Mouse (Mus musculus) natural killer cell, adult 2 months (primary cell): ENCODE results near the gene Sat2.
"Not testable (repeated sequence)": the region's sequence is repeated elsewhere in the genome, so short reads cannot be mapped to it uniquely, and the experiment has no call there.

Source experiments
- DNase-seq, 2 experiments: peaks; one replicate each; pipeline ENCODE4 v3.0.0; 2022; ENCODE audit warnings: low spot score in 2 of 2

Gene Sat2

DNA sequence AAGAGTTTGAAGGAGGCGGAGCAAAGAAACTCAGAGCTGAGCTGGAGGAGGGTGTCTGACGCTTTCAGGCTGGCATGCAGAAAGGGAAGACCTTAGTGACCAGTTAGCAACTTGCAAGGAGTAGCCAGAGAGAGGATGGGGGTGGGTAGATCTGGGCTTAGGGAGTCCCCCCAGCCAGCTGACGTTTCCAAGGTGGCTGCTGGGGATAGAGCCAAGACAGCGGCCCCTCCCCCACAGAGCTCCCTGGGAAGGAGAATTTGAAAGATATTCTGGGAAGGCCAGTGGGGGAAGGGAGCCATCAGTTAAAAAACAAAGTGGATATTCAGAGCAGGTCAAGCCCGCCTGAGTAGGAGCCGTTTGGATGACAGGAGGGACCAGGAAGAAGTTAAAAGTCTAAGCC lies 21.7 kb upstream of the Sat2 start:
- DNase-seq: no peak

DNA sequence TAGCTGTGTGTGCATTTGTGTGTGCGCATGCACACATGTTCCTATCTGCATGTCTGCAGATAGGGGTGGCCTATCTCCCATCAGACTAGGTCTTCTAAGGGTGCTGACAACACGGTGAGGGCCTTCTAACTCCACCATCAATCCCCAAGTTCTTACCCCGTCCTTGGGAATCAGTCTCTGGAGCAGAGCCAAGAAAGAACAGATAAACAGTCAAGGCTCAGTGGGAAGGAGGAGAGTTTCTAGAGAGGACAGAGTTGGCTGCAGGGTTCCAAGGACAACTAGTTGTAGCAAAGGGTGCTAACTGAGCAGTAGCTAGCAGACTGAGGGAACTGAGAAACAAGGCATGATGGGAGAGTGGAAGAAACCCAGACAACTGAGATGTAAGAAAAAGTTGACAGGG lies 20.1 kb upstream of the Sat2 start:
- DNase-seq: no peak

DNA sequence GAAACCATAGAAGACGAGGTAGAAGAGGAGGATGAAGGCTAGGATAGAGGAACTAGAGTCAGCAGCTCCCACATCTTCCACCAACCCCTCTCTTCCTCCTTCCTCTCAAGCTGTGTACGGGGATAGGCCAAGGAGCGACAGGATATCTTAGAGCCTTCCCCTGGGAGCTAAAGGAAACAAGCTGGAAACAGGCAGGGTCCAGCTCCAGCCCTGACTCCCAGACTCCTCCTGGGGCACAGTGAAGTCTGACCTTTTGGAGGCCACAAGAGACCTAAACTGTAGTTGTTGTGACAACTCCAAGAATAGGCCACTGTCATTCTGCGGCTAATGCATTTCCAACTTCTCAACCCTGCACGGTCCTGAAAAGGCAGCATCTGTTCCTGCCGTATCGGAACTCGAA lies 18.3 kb upstream of the Sat2 start:
- DNase-seq: no peak

DNA sequence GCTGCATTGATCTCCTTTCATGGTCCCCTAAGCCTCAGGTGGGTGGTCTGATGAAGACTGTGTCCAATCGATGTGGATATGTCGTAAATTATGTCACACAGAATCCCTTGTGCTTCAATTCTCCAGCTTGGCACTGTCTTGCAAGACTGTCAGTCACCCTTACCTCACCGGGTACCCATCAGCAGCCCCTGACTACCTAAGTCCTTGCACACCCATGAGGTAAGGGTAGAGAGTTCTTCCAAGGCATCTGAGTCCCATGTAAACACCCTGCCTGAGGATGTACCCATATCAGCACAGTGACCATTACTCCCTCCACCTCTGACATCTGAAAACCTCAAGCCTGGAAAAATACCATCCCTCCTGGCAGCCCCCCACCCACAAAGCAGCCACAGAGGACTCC lies 17.5 kb upstream of the Sat2 start:
- no peak for DNase-seq

DNA sequence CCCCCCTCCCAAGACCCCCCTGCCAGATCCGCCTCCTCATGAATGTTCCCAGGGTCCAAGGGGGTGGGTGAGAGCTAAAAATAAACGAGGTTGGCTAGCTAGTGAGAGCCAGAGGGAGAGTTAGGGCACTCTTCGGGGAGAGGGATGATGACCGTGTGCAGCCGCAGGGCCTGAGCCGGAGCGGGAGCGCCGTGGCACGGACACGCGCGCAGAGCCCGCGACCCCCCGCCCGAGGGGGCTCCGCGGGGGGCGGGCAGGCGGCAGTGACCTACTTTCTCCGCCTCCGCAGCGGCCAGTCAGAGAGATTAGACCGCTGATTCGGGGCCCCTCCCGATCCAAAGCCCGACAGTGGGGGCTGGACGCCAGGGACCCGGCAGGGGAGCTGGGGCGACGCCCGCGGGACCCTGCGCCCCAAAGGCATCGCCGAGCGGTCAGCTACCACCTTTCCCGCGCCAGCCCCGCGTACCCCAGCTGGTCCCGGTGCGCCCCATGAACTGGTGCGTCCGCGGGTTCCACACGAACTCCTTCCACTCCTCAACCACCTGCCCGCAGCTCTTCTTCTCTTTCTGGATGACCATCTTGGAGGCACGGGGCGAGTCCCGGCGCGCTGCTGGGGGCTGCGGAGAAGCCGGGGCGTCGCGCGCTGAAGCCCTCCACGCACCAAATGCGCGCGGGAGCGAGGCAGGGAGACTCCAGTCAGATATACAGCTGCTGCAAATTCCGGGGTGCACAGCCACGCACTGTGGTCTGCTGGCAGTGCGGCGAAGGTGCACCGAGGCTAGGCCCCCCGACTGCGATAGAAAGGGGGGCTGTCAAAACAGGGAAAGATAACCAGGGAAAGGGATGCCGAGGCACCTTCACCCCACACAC lies 16.8 kb upstream of the Sat2 start:
- DNase-seq: no peak

DNA sequence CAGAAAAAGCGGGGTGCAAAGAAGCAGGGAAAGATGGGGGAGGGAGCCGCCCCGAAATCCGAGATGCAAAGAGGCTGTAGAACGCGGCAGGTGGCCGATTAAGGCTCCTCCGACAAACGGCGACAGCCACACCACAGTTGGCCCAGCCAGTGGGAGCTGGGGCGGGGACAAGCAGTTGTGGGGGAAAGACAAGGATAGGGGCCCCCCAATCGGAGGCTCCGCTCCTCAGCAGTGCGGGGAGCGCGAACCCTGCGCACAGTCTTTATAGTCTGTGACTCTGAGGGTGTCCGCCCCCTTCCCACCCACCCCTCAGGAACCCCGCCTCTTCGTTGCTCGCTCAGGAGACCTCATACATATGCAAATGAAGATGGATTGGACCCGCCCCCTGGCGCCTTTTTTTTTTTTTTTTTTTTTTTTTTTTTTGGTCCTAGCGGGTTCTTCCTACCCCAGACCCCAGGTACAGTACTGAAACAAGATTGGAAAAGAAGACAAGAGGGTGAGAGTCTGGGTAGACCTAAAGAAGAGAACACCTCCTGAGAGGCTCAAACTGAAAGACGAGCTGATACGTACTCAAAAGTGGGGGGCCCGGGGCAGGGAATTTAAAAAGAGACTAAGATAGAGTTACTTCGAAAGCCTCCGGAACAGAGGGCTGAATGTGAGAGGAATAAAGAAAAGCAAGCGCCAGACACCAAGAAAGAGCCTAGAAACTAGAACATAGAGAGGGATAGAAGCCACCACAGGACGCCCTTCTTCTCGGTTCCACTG lies 15.9 kb upstream of the Sat2 start, which contains the start of gene Atp1b2:
TSS of gene Atp1b2 (minus strand) at position 217 of the 765 bp plus-strand sequence.
- DNase-seq: peak in 1 of 2 experiments; percentile 46

DNA sequence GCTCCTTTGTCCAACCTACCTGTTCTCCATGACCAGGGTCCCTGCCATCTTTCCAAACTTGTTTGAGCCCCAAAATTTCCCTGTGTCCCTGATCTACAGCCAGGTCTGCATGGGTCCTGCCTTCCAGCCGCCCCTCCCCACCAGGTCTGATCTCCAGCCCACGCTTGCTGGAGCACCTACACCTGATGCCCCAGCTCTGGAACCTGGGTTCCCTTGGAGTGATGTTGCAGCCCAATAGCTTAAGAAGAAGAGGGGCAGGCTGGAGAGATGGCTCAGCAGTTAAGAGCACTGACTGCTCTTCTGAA lies 15.4 kb upstream of the Sat2 start:
- no peak for DNase-seq

DNA sequence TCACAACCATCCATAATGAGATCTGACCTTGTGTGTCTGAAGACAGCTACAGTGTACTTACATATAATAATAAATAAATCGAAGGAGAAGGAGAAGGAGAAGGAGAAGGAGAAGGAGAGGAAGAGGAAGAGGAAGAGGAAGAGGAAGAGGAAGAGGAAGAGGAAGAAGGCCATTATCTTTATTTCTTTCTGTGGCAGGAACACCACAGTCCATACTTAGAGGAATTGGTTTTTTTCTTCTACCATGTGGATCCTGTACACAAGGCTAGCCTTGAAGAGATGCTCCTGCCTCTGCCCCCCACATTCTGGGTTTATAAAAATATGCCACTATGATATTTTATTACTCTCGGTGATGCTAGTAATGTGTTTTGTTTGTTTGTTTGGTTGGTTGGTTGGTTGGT lies 15.0 kb upstream of the Sat2 start:
- no peak for DNase-seq

DNA sequence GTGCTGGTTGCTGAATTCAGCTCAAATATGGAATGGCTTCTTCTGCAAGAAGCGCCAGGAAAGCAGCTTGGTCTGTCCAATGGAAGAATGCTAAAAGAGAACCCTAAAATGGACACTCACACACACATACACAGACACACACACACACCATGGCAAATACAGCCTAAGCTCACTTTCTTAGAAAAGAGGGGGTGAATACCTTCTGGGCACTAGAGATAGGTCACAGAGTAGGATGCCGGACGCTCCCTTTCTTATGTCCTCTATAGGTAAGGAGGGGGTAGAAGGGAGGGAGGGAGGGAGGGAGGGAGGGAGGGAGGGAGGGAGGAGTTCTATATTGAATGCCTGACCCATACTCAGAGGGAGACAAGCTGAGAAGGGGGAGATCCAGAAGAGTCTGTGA lies 13.3 kb upstream of the Sat2 start:
- DNase-seq: no peak

DNA sequence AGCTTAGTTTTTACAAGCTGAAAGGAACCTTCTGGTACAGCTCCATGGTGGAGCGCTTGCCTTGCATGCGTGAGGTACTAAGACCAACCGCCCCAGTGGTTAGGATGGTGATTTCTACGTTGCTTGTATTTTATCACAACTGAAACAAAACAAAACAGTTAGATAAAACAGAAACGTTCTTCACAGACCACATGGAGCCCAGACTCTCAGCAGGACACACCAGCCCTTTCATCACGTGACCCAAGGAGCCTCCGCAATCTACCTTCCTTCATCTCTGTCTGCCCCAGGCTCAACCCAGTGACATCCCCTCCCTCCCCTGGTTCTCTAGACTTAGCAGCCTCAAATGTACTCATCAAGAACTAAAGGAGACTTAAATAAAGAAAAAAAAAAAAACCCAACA lies 12.4 kb upstream of the Sat2 start:
- DNase-seq: no peak

DNA sequence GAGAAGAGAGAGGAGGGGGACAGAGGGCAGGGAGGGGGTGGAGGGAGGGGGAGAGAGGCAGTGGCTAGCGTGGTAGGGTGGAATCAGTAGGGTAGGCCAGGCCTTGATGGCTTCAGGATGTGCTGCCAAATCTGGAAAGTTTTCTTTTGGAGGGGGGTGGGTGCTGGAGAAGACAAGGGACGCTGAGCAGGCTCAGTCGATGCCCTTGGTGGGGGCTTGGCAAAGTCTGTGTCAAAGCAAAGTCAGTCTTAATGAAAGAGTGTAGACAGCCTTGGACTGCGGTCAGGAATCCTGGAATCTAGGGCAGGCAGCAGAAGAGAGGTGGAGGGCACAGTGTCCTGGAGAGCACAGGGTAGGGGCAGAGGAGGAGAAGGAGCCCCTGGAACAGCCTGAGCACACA lies 10.9 kb upstream of the Sat2 start:
- DNase-seq: no peak

DNA sequence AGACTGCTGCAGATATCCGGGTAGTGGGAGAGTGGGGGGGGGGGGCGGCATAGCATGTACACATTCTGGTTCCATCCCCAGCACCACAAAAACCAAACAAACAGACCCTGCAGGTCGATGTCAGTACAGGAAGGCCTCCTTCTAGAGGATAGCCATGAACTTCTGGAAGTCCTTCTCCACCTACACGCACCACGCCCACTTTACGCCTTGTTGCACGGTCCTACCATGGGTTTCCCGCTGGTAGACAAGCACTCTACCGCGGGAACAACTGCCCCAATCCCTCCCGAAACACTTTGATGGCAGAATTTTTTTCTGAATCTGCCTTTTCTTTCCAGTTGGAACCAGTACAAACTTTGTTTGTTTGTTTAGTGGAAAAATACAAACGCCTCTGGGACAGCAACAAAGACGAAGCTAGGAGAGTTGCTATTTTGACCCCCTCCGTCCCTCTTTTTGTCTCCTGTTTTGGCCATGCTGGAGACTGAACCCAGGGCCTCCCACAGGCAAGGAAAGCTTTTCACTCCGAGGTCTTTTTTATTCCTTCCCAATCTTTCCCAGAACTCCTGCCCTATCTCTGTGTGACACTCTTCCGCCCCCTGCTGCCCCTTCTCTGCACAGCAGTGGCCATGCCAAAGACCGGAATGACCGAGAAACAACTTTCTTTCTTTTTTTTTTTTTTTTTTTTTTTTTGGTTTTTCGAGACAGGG lies 8.1 kb upstream of the Sat2 start:
- DNase-seq: peak in 1 of 2 experiments; percentile 41

DNA sequence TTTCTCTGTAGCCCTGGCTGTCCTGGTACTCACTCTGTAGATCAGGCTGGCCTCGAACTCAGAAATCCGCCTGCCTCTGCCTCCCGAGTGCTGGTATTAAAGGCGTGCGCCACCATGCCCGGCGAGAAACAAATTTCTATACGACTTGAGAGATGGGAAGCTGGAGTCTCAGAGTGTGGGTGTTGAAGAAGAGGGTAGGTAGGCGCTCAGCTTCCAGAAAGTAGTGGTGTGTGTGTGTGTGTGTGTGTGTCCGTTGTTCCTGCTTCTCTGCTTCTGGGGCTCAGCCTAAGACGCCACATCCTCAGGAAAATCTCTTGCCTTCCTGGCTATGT lies 7.6 kb upstream of the Sat2 start:
- not testable (repeated sequence) for DNase-seq

DNA sequence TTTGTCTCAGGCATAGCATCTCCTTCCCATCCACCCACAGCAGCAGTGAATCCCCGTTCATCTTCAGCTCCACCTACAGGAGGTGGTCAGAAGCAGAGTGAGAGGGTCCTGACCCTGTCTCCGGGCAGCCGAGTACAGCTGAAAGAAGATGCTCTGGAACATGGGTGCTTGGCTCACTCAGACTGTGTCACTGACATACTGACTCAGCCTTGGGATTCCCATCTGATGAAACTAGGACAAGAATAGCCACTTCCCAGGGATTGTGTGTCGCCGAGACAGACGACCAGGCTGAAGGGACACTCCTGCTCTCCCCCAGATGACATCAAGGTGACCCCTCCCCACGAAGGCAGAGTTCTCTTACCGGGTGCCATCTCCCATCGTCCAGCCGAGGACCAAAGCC lies 5.0 kb upstream of the Sat2 start:
- DNase-seq: no peak

DNA sequence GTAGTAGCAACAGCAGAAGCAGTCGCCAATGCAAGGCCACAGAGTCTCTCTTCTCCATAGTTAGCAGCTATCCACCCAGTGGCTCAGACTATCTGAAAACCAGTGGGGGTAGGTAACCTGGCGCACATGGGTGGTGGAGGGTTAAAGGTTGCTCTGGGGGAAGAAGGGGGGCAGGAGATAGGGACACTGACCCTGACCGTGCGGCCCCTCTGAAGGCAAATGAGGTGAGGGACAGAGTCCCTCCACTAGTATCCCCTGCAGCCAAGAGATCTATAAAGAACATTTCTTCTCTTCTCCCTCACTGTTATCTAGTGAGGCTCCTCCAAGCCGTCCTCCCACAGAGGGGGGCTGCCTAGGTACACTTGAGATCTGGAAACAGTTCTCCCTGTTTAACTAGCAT lies 4.0 kb upstream of the Sat2 start, which contains the start of gene Shbg:
TSS of gene Shbg (minus strand) at position 101 of the 400 bp plus-strand sequence.
- DNase-seq: no peak

DNA sequence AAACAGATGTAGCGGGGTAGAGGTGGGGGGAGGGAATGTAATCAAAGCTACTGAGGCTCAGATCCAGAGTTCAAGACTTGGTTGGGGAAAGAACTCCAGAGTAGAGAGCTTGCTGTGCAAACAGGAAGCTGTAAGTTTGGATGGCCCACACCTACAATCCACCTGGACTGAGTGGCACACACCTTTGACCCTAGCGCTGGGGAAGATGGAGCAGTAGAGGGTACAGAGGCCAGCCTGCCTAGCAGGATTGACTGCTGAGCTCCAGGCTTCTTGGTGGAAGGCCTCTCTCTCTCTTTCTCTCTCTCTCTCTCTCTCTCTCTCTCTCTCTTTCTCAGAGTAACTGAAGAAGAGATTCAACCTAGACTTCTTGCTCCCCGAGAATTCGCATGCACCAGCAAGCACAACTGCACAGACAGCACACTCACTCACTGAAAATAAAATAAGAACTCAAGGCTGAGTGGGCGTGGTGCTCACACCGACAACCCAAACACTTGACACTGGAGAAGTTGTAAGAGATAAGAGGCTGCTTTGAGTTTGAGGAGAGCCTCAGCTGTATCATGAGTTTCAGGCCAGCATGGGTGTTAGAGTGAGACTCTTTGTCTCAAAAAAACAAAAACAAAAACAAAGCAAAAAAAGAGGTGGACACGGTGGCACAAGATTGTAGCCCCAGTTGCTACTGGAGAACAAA lies 1.3 kb upstream of the Sat2 start:
- DNase-seq: no peak

DNA sequence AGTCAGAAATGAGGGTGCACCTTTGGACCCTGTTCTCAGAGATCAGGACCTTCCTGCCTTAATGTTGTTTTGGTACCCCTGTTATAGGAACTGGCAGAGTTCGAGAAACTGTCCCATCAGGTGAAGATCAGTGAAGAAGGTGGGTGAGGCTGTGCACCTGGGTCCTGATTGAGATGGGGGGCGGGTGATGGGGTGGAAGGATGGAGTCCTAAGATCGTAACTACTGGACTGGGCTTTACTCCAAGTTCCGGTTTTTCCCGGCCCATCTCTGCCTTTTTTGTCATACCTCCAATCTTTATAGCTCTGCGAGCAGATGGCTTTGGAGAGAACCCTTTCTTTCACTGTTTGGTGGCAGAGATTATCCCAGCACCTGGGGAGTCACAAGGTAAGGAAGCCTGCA lies 582 bp downstream of the Sat2 start:
- DNase-seq: no peak

DNA sequence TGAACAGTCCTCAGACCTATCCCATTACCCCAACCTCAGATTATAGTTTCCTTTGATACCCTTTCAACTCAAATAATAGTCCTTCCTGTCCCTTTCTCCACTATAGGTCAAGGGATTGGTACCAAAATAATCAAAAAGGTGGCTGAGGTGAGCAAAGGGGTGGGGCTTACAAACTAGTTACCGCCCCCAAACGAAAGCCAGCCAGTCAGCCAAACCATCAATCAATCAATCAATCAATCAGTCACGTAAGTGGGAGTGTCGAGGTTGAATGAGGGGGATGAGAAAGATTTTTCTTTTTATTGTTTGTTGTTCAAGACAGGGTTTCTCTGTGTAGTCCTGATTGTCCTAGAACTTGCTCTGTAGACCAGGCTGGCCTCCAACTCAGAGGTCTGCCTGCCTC lies 1.2 kb downstream of the Sat2 start:
- DNase-seq: no peak

DNA sequence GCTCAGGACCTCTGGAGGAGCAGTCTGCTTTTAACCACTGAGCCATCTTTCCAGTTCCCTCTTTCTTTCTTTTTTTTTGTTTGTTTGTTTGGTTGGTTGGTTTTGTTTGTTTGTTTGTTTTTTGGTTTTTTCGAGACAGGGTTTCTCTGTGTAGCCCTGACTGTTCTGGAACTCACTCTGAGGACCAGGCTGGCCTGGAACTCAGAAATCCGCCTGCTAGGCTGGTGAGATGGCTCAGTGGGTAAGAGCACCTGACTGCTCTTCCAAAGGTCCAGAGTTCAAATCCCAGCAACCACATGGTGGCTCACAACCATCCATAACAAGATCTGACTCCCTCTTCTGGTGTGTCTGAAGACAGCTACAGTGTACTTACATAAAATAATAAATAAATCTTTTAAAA lies 2.5 kb downstream of the Sat2 start:
- DNase-seq: not testable (repeated sequence)

DNA sequence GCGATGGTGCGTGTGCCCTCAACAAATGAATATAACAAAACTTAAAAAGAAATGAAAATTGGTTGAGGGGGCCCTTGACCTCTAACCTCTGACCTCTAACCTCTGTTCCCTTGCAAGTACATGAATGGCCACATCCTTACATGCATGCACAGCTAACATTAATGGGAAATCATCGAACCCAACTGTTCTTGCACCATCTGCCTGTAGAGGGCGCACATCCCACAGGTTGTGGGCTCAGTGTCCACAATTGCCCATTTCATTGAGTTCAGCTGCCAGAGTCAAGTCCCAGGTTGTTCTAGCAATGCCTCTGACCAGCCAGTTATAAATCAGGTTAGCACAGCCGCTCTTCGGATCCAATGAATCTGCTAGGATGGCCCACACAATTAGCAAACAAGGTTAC lies 6.5 kb downstream of the Sat2 start:
- peak; percentile 71 to 80 for DNase-seq

DNA sequence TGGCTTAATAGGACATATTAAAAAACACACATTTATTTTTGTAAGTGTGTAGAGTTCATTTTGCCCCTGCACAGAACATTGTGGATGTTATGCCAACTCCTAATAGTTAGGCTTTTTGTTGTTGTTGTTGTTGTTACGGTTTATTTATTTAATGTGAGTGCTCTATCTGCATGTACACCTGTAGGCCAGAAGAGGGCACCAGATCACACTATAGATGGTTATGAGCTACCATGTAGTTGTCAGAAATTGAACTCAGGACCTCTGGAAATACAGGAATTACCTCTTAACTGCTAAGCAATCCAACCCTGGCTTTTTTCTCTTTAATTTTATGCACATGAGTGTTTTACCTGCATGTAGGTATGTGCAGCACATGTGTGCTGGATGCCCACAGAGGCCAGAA lies 8.0 kb downstream of the Sat2 start:
- no peak for DNase-seq
